Mouse (Mus musculus): ENCODE results near the gene Pde4d. TPM values are rescaled to one million over a fixed set of nuclear protein-coding genes. Genes with fewer than 3 reads are reported as not detected.

The Pde4d gene
- polyA plus RNA-seq, 1 experiment from 2014 or later = 12.4 TPM

GRCm38 (mm10) chr13:109825891-109826290 lies 1376.1 kb downstream of the Pde4d start:
- H3K4me3 ChIP-seq = no peak overlapping the region
- no peak overlapping the region for H3K9ac ChIP-seq
- no peaks in the 10 kb centered on the region for H3K27me3 ChIP-seq (replicated peaks)
- H3K9me3 ChIP-seq = no peaks in the 10 kb centered on the region
- no peak overlapping the region for H3K27ac ChIP-seq
- H3K4me1 ChIP-seq = peaks cover 28% of the 10 kb centered on the region
- WGBS = 92% methylated on average over 6 of the region's 6 CpGs
- no peak overlapping the region for H3K4me2 ChIP-seq (replicated peaks)
- no peaks in the 10 kb centered on the region for H3K36me3 ChIP-seq
- ATAC-seq (ENCODE audit: low FRiP score, low read depth) = no peak

- no peaks in the 10 kb centered on the region for H3K27me3 ChIP-seq (replicated peaks)
- peaks cover 23% of the 10 kb centered on the region for H3K4me1 ChIP-seq
- no peak for ATAC-seq (ENCODE audit: low FRiP score, low read depth)
- H3K4me3 ChIP-seq = no peak overlapping the region
- 92% methylated on average over 6 of the region's 6 CpGs for WGBS
- no peak overlapping the region for H3K27ac ChIP-seq
- no peak overlapping the region for H3K9ac ChIP-seq
- no peaks in the 10 kb centered on the region for H3K36me3 ChIP-seq
- H3K4me2 ChIP-seq (replicated peaks) = no peak overlapping the region
- no peaks in the 10 kb centered on the region for H3K9me3 ChIP-seq
These were observed 1377.6 kb downstream of the Pde4d start for GRCm38 (mm10) chr13:109827341-109827740.

GRCm38 (mm10) chr13:109827909-109828308 lies 1378.2 kb downstream of the Pde4d start:
- Histone ChIP-seq H3K36me3 (no peaks in the 10 kb centered on the region), H3K27ac (no peak overlapping the region), H3K4me1 (peaks cover 19% of the 10 kb centered on the region), H3K4me2 (replicated peaks) (no peak overlapping the region), H3K9ac (no peak overlapping the region), H3K9me3 (no peaks in the 10 kb centered on the region), H3K4me3 (no peak overlapping the region), H3K27me3 (replicated peaks) (no peaks in the 10 kb centered on the region)
- 85% methylated on average over 3 of the region's 3 CpGs for WGBS
- no peak for ATAC-seq (ENCODE audit: low FRiP score, low read depth)

GRCm38 (mm10) chr13:109829444-109829843 lies 1379.7 kb downstream of the Pde4d start:
- ATAC-seq (ENCODE audit: low FRiP score, low read depth) = no peak
- peaks cover 5% of the 10 kb centered on the region; the same call in 1 of the 2 replicates for H3K4me1 ChIP-seq
- no peak overlapping the region for H3K4me3 ChIP-seq
- no peak overlapping the region for H3K4me2 ChIP-seq (replicated peaks)
- H3K27me3 ChIP-seq (replicated peaks) = no peaks in the 10 kb centered on the region
- no peaks in the 10 kb centered on the region for H3K9me3 ChIP-seq
- 74% methylated on average over 3 of the region's 3 CpGs for WGBS
- H3K27ac ChIP-seq = no peak overlapping the region
- H3K9ac ChIP-seq = no peak overlapping the region
- H3K36me3 ChIP-seq = no peaks in the 10 kb centered on the region

DNA sequence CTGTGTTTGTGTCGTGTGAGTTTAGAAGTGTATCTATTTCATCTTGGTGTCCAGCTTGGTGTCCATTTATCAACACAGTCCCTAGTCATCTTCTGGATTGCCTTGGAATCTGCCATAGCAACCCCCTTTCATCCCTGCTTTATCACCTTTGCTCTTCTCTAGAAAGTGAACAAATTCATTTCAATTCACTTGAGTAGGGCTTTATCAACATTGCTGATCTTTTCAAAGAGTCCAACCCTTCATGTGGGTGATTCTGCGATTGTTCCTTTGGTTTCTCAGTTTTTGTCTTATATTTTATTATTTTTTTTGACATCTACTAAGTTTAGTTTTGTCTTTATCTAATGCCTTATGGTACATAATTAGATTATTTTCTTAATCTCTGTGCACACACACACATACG lies 1385.2 kb downstream of the Pde4d start:
- Histone ChIP-seq H3K27me3 (replicated peaks) (no peaks in the 10 kb centered on the region), H3K9me3 (no peaks in the 10 kb centered on the region), H3K9ac (no peak overlapping the region), H3K4me3 (no peak overlapping the region), H3K4me1 (no peaks in the 10 kb centered on the region), H3K36me3 (no peaks in the 10 kb centered on the region), H3K4me2 (replicated peaks) (no peak overlapping the region), H3K27ac (no peak overlapping the region)
- WGBS = 93% methylated on average over 3 of the region's 3 CpGs
- ATAC-seq (ENCODE audit: low FRiP score, low read depth) = no peak

GRCm38 (mm10) chr13:109837453-109837852 lies 1387.7 kb downstream of the Pde4d start:
- Histone ChIP-seq H3K36me3 (no peaks in the 10 kb centered on the region), H3K9ac (no peak overlapping the region), H3K4me2 (replicated peaks) (no peak overlapping the region), H3K27ac (no peak overlapping the region), H3K4me3 (no peak overlapping the region), H3K27me3 (replicated peaks) (no peaks in the 10 kb centered on the region), H3K9me3 (no peaks in the 10 kb centered on the region), H3K4me1 (no peaks in the 10 kb centered on the region)
- WGBS = 86% methylated on average over 11 of the region's 11 CpGs
- ATAC-seq (ENCODE audit: low FRiP score, low read depth) = no peak

- H3K4me3 ChIP-seq = no peak overlapping the region
- no peaks in the 10 kb centered on the region for H3K36me3 ChIP-seq
- H3K4me1 ChIP-seq = no peaks in the 10 kb centered on the region
- WGBS = 92% methylated on average over 7 of the region's 7 CpGs
- H3K9ac ChIP-seq = no peak overlapping the region
- H3K27me3 ChIP-seq (replicated peaks) = no peaks in the 10 kb centered on the region
- ATAC-seq (ENCODE audit: low FRiP score, low read depth) = no peak
- no peak overlapping the region for H3K27ac ChIP-seq
- no peak overlapping the region for H3K4me2 ChIP-seq (replicated peaks)
- H3K9me3 ChIP-seq = no peaks in the 10 kb centered on the region
These were observed 1388.2 kb downstream of the Pde4d start for GRCm38 (mm10) chr13:109837921-109838320.

DNA sequence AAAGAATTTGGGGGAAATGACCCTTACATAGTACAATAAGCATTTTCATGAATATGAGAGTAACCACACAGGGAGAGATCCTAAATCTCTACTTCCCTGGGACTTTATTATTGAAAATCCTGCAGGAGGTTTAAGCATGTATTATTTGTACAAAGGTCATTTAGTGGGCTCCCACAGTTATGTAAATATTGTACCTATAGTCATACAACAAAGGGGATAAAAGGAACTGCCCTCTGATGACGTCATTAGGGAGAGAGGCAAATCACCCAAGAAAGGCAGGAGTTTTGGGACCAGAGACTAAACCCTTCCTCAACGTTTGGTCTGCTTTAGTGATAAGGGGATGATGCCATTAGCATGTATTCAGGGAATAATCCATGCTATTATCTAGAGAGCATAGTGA lies 1390.5 kb downstream of the Pde4d start:
- Histone ChIP-seq H3K4me2 (replicated peaks) (no peak overlapping the region), H3K4me3 (no peak overlapping the region), H3K36me3 (no peaks in the 10 kb centered on the region), H3K9me3 (no peaks in the 10 kb centered on the region), H3K27ac (no peak overlapping the region), H3K9ac (no peak overlapping the region), H3K4me1 (no peaks in the 10 kb centered on the region), H3K27me3 (replicated peaks) (no peaks in the 10 kb centered on the region)
- 18% methylated on average over 2 of the region's 2 CpGs for WGBS
- no peak for ATAC-seq (ENCODE audit: low FRiP score, low read depth)

DNA sequence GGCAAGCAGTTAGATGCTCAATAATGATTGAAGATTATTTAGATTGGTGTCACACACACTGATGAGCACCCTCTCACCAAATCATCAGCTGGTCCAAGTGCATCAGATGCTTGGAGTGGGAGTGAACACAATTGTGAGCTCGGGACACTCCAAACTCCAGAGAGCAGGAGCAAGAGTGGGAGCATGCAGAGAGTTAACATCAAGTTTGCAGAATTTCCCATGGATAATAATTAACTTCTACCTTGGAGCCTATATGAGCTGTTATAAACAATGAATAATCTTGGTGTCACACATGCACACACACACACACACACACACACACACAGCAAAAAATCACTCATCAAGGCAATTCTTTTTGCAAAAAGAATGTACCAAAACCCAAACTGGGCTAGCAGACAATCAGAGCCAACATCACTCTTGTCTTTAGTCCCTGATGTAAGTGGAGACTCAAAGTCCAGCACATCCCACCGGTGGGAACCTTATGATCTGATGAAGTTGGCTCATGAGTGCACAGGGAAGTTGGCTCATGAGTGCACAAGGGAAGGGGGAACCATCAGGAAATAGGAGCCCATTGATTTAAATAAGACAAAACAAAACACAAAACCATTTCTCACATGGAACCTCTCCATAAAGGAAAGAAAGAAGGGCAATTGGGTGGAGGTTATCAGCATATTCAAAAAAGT lies 1391.5 kb downstream of the Pde4d start:
- no peak overlapping the region for H3K4me3 ChIP-seq
- no peaks in the 10 kb centered on the region for H3K27me3 ChIP-seq (replicated peaks)
- H3K9ac ChIP-seq = no peak overlapping the region
- no peaks in the 10 kb centered on the region for H3K36me3 ChIP-seq
- no peaks in the 10 kb centered on the region for H3K9me3 ChIP-seq
- no peak overlapping the region for H3K4me2 ChIP-seq (replicated peaks)
- no peak for ATAC-seq (ENCODE audit: low FRiP score, low read depth)
- H3K4me1 ChIP-seq = no peaks in the 10 kb centered on the region
- H3K27ac ChIP-seq = no peak overlapping the region
- WGBS = 95% methylated on average over 2 of the region's 2 CpGs

- H3K9me3 ChIP-seq = no peaks in the 10 kb centered on the region
- no peak for ATAC-seq (ENCODE audit: low FRiP score, low read depth)
- WGBS = 94% methylated on average over 2 of the region's 2 CpGs
- no peaks in the 10 kb centered on the region for H3K27me3 ChIP-seq (replicated peaks)
- no peak overlapping the region for H3K4me2 ChIP-seq (replicated peaks)
- no peaks in the 10 kb centered on the region for H3K36me3 ChIP-seq
- H3K27ac ChIP-seq = no peak overlapping the region
- H3K4me1 ChIP-seq = no peaks in the 10 kb centered on the region
- H3K9ac ChIP-seq = no peak overlapping the region
- no peak overlapping the region for H3K4me3 ChIP-seq
These were observed 1393.2 kb downstream of the Pde4d start for GRCm38 (mm10) chr13:109842982-109843381.

DNA sequence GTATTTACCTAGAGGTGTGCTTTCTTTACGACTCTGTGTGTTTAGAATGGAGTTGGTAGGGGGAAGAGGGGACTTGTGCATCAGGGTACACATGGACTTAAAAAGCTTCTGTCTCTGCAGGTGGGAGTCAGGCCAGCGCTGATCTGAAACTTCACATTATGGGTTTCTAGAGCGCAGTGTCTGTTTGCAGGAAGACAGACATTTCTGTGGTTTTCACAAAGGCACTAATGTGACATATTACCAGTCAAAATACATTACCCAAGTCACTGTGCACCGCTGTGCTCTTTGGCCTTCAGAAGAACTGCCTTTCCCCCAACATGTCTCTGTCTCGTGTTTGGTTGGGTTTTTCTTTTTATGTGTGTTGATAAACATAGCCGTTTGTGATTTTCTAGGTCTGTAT lies 1395.1 kb downstream of the Pde4d start:
- Histone ChIP-seq H3K4me1 (no peaks in the 10 kb centered on the region), H3K27me3 (replicated peaks) (no peaks in the 10 kb centered on the region), H3K4me3 (no peak overlapping the region), H3K9me3 (no peaks in the 10 kb centered on the region), H3K9ac (no peak overlapping the region), H3K27ac (no peak overlapping the region), H3K4me2 (replicated peaks) (no peak overlapping the region), H3K36me3 (no peaks in the 10 kb centered on the region)
- no peak for ATAC-seq (ENCODE audit: low FRiP score, low read depth)
- 82% methylated on average over 6 of the region's 6 CpGs for WGBS

DNA sequence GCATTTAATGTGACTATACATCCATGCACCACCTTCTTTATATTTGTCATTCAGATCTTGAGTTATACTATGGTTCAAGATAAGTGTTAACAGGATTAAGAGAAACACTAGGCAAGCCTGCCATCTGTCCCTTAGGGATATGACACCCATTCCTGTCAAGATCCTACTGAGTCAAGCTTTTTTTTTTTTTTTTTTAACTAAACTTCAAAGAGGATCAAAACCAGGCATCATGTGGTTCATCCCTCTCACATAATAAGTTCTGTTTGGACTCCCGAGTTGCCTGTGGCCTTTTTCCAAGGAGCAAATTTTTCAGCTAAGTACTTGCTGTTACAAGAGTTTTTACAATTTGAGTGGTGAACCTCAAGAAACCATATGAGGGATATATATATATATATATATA lies 1414.1 kb downstream of the Pde4d start:
- Histone ChIP-seq H3K9ac (no peak overlapping the region), H3K27me3 (replicated peaks) (no peaks in the 10 kb centered on the region), H3K4me3 (no peak overlapping the region), H3K27ac (no peak overlapping the region), H3K36me3 (no peaks in the 10 kb centered on the region), H3K4me2 (replicated peaks) (no peak overlapping the region), H3K9me3 (no peaks in the 10 kb centered on the region), H3K4me1 (no peaks in the 10 kb centered on the region)
- WGBS = 75% methylated on average over 1 of the region's 1 CpGs
- no peak for ATAC-seq (ENCODE audit: low FRiP score, low read depth)

DNA sequence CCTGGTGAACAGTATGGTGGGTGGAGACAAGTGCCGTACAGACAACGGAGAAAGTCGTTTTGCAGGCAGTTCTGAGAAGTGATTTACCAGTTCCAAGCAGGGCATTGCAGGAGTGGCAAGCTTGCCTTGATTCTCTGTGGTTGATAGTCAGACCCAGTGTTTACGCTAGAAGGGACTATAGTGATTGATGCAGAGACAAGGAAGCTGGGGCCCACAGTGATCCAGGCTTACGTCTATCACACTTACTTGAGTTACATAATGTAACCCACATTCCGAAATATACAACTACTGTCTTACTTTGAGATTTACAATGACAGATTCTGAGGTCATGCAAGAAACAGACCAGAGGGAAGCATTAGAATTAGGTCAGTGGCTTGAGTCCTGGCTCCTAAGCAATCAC lies 1414.6 kb downstream of the Pde4d start:
- no peaks in the 10 kb centered on the region for H3K4me1 ChIP-seq
- WGBS = 81% methylated on average over 6 of the region's 6 CpGs
- no peak overlapping the region for H3K4me2 ChIP-seq (replicated peaks)
- H3K4me3 ChIP-seq = no peak overlapping the region
- no peak overlapping the region for H3K27ac ChIP-seq
- H3K9me3 ChIP-seq = no peaks in the 10 kb centered on the region
- H3K36me3 ChIP-seq = no peaks in the 10 kb centered on the region
- no peak overlapping the region for H3K9ac ChIP-seq
- no peaks in the 10 kb centered on the region for H3K27me3 ChIP-seq (replicated peaks)
- ATAC-seq (ENCODE audit: low FRiP score, low read depth) = no peak
